Mouse (Mus musculus): Measurements from ENCODE around the gene Rnf217. TPM values are rescaled to one million over a fixed set of nuclear protein-coding genes. Genes with fewer than 3 reads are reported as not detected.

Rnf217 gene
- total and polyA plus RNA-seq, 3 experiments, result not detected

GRCm38 (mm10) chr10:31494296-31494695, 114.7 kb downstream of the Rnf217 start:
- in situ Hi-C loops (cut with MboI; ENCODE audit: low pct_ligation_motif_present, low pct_unique_long_range_greater_than_20kb, low sequenced_read_pairs) (no loop called here), dilution Hi-C loops (cut with MboI; ENCODE audit: extremely low pct_ligation_motif_present, extremely low pct_unique_long_range_greater_than_20kb, low sequenced_read_pairs) (no loop called here)
- Histone ChIP-seq H3K27me3 (replicated peaks) (no peaks in the 10 kb centered on the region), H3K4me3 (replicated peaks in 1 of 3; ENCODE audit: low read depth in 2 of 3, low read length in 2 of 3, poor library complexity in 1 of 3) (no peak overlapping the region), H3K9ac (ENCODE audit: insufficient read depth, low read depth) (no peak overlapping the region), H3K79me2 (replicated peaks; ENCODE audit: control insufficient read depth, extremely low read depth, insufficient read depth, poor library complexity, severe bottlenecking) (no peaks in the 10 kb centered on the region), H3K36me3 (replicated peaks in 1 of 2; ENCODE audit: control insufficient read depth in 1 of 2, insufficient read depth in 1 of 2, low read length in 1 of 2) (no peaks in the 10 kb centered on the region), H3K27ac (ENCODE audit: insufficient read depth, low read depth) (no peak overlapping the region), H3K4me1 (ENCODE audit: control insufficient read depth in 1 of 2, insufficient read depth in 2 of 2) (no peaks in the 10 kb centered on the region), H3K9me3 (replicated peaks; ENCODE audit: low read length) (no peaks in the 10 kb centered on the region), H3K4me2 (ENCODE audit: insufficient read depth, low read depth, poor library complexity, severe bottlenecking) (no peak overlapping the region)
- TF ChIP-seq ETS1 (conservative IDR thresholded peaks at IDR 0.05; ENCODE audit: low read depth, low read length), result no peak
- no peak for TF ChIP-seq RAD21 (IDR thresholded peaks at IDR 0.05; ENCODE audit: low read depth, low read length)
- no peak for TF ChIP-seq SIN3A (IDR thresholded peaks at IDR 0.05; ENCODE audit: low read length)
- no peak for DNase-seq (ENCODE audit: extremely low read depth)

GRCm38 (mm10) chr10:31467043-31467898, 141.7 kb downstream of the Rnf217 start:
- no peak for DNase-seq (ENCODE audit: extremely low read depth)
- Histone ChIP-seq H3K9me3 (replicated peaks; ENCODE audit: low read length) (no peaks in the 10 kb centered on the region), H3K9ac (ENCODE audit: insufficient read depth, low read depth) (no peak overlapping the region), H3K27me3 (replicated peaks) (no peaks in the 10 kb centered on the region), H3K4me2 (ENCODE audit: insufficient read depth, low read depth, poor library complexity, severe bottlenecking) (no peak overlapping the region), H3K4me1 (ENCODE audit: control insufficient read depth in 1 of 2, insufficient read depth in 2 of 2) (no peaks in the 10 kb centered on the region), H3K27ac (ENCODE audit: insufficient read depth, low read depth) (no peak overlapping the region), H3K4me3 (replicated peaks in 1 of 3; ENCODE audit: low read depth in 2 of 3, low read length in 2 of 3, poor library complexity in 1 of 3) (no peak overlapping the region), H3K36me3 (replicated peaks in 1 of 2; ENCODE audit: control insufficient read depth in 1 of 2, insufficient read depth in 1 of 2, low read length in 1 of 2) (no peaks in the 10 kb centered on the region), H3K79me2 (replicated peaks; ENCODE audit: control insufficient read depth, extremely low read depth, insufficient read depth, poor library complexity, severe bottlenecking) (no peaks in the 10 kb centered on the region)
- TF ChIP-seq MXI1 (IDR thresholded peaks at IDR 0.05; ENCODE audit: low read depth, low read length) (no peak), SMC3 (IDR thresholded peaks at IDR 0.05; ENCODE audit: low read depth, low read length) (no peak), EP300 (IDR thresholded peaks at IDR 0.05; ENCODE audit: low read length) (no peak), BHLHE40 (IDR thresholded peaks at IDR 0.05; ENCODE audit: low read depth, low read length) (no peak), JUND (conservative IDR thresholded peaks at IDR 0.05; ENCODE audit: low read depth, low read length) (no peak), MAX (IDR thresholded peaks at IDR 0.05; ENCODE audit: low read length) (no peak), SIN3A (IDR thresholded peaks at IDR 0.05; ENCODE audit: low read length) (no peak), CTCF (conservative IDR thresholded peaks at IDR 0.05 in 1 of 2, IDR thresholded peaks at IDR 0.05 in 1 of 2; ENCODE audit: low read depth in 2 of 2, low read length in 2 of 2) (no peak), E2F4 (IDR thresholded peaks at IDR 0.05; ENCODE audit: insufficient replicate concordance, low read depth, low read length) (no peak), TBP (conservative IDR thresholded peaks at IDR 0.05; ENCODE audit: low read depth, low read length) (no peak), ZNF384 (IDR thresholded peaks at IDR 0.05; ENCODE audit: low read depth, low read length) (no peak), ZMIZ1 (IDR thresholded peaks at IDR 0.05; ENCODE audit: low read depth, low read length) (no peak), NRF1 (IDR thresholded peaks at IDR 0.05; ENCODE audit: low read depth, low read length) (no peak), MAZ (IDR thresholded peaks at IDR 0.05; ENCODE audit: low read depth, low read length) (no peak), ZKSCAN1 (IDR thresholded peaks at IDR 0.05; ENCODE audit: borderline replicate concordance, low read depth, low read length) (no peak)
- dilution Hi-C loops (cut with MboI; ENCODE audit: extremely low pct_ligation_motif_present, extremely low pct_unique_long_range_greater_than_20kb, low sequenced_read_pairs), result no loop called here
- in situ Hi-C loops (cut with MboI; ENCODE audit: low pct_ligation_motif_present, low pct_unique_long_range_greater_than_20kb, low sequenced_read_pairs), result no loop called here
